Mouse (Mus musculus) midbrain, embryonic 13.5 days (tissue): ENCODE data around the gene Six2. TPM values are rescaled to one million over a fixed set of nuclear protein-coding genes. Genes with fewer than 3 reads are reported as not detected.

Experiments
- polyA plus RNA-seq: library from polyadenylated mRNA; unstranded; fragments of >200 nt; fragmentation: Nextera tagmentation; extraction: Ambion mirVana; gene quantifications from 2 replicates; pipeline ENCODE4 v1.2.1, GENCODE M21; 2015

Six2 gene
- polyA plus RNA-seq, 1 experiment from 2014 or later: 0.31 TPM

Other genes starting within 250 kb of the Six2 start
- 15.6 and 21.9 TPM in 2 replicates for gene Six3, start 74.7 kb downstream of the Six2 start, polyA plus RNA-seq